Mouse (Mus musculus) heart, adult 18-20 months (tissue): ENCODE results near the gene Olfr686. TPM values are rescaled to one million over a fixed set of nuclear protein-coding genes. Genes with fewer than 3 reads are reported as not detected.

Experiments
- DNase-seq, 2 experiments: peaks; one replicate each; pipeline ENCODE4 v3.0.0; 2021 to 2022; ENCODE audit warnings: mixed read lengths in 1 of 2
- long read RNA-seq, 2 experiments: library from polyadenylated mRNA; stranded (forward); transcript quantifications; one replicate each; pipeline ENCODE4 v2.0.0; 2021
- total RNA-seq, 2 experiments: library from RNA; stranded (reverse); gene quantifications; 2 replicates each; pipeline ENCODE4 v1.2.3; 2021

Gene Olfr686
- not detected for total RNA-seq
- long read RNA-seq, experiment 1, result 0 reads
- long read RNA-seq, experiment 2, result 0 reads

DNA sequence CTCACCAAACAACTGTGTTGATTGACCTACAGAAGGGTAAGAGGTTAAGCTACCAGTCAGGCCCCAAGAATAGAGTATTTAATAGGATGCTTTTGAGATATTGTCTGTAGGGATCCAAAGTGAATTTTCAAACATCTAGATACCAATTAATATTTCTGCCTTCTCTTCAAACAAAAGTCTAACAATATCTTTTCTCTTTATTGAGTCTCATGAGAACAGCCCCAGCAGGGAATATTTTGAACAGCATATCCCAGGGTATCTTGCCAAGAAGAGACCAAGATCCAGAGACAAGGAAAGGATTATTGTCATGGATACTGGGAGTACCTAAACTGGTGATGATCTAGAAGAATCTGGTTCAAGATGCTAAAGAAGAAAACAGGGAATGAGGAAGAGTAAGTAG, at the start of gene Olfr686:
Gene Olfr686, minus strand, starts transcription at position 101 of the 400 bp plus-strand sequence.
- DNase-seq, result no peak

- no peak for DNase-seq
Observed at GRCm38 (mm10) chr7:105256656-105257055, 49.4 kb upstream of the Olfr686 start.

DNA sequence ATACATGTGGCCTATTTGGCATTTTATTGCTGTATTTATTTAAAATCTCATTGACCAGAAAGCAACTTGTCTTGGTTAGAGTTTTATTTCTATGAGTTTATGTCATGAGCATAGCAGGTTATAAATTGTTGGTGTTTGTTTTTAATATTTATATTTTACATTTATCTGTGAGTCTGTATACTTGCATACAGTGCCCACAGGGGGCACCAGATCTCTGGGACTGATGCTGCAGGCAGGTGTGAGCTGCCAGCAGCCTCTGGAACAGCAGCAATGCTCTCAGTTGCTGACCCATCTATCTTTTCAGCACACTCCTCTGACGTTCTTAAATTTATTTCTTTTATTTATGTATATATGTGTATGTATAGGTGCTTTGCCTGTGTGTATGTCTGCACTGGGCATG, 40.9 kb upstream of the Olfr686 start:
- DNase-seq, result no peak

- DNase-seq, result no peak
Observed at GRCm38 (mm10) chr7:105247671-105248070, 40.4 kb upstream of the Olfr686 start.

- DNase-seq, result peak in 1 of 2 experiments; percentile 41
Observed at GRCm38 (mm10) chr7:105229386-105229785, 22.1 kb upstream of the Olfr686 start.

GRCm38 (mm10) chr7:105228138-105228537, 20.9 kb upstream of the Olfr686 start:
- DNase-seq, result peak; percentile 16 to 77

GRCm38 (mm10) chr7:105226703-105227102, 19.4 kb upstream of the Olfr686 start:
- no peak for DNase-seq

DNA sequence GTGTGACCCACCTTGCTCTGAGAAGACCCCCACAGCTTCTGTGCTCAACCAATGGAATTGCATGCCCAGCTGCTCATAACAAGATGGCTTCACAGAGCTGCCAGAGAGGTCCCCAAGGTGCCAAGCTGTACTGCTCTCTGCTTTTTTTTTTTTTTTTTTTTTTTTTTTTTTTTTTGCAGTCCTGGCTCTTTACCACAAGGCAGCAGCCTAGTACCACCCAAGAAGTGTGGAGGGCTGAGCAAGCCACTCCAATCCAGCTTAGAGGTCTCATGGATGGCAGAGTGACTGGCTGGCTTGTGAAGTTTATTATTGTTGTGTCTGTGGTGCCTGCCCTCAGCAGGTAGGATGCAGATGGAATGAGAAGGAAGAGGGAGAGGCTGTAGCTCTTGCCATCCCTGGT, 18.8 kb upstream of the Olfr686 start:
- DNase-seq, result no peak

- no peak for DNase-seq
Observed at GRCm38 (mm10) chr7:105218281-105218680, 11.0 kb upstream of the Olfr686 start.

DNA sequence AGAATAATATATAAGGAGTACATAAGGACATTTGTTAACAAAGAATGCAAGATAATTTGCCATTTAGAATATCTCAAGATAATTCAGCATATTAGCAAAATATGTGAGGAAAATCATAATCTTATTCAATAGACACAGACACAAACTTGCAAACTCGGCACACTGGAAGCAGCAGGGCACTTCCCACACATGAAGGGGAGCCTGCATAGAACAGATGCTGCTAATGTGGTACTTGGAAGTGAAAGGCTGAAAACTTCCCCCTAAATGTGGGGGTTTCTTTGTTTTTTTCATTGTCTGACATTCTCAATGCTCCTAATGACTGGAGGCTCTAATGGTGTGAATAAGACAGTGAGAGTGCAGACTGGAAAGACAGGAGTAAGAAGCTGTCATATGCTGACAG, 7.5 kb upstream of the Olfr686 start:
- DNase-seq, result no peak

- DNase-seq, result no peak
Observed at GRCm38 (mm10) chr7:105185912-105186311, 21.4 kb downstream of the Olfr686 start, which contains the start of gene Olfr685. TSS of gene Olfr685 (minus strand) at chr7:105186012.

- DNase-seq, result peak; percentile 1 to 12
Observed at GRCm38 (mm10) chr7:105170773-105171172, 36.5 kb downstream of the Olfr686 start.

- DNase-seq, result no peak
Observed at GRCm38 (mm10) chr7:105163553-105163952, 43.7 kb downstream of the Olfr686 start, which contains the start of gene Olfr684. TSS of gene Olfr684 (minus strand) at chr7:105163653.

Other genes with a start within 250 kb of the Olfr686 start
- gene Olfr670, start 244.9 kb downstream of the Olfr686 start, total RNA-seq, result not detected
- not detected for gene Olfr671, start 228.4 kb downstream of the Olfr686 start, total RNA-seq
- gene Olfr672, start 205.5 kb downstream of the Olfr686 start, total RNA-seq, result not detected
- gene Olfr675, start 179.0 kb downstream of the Olfr686 start, total RNA-seq, result not detected
- gene Olfr676, start 174.8 kb downstream of the Olfr686 start, total RNA-seq, result not detected
- not detected for gene Olfr677, start 156.1 kb downstream of the Olfr686 start, total RNA-seq
- not detected for gene Olfr678, start 143.0 kb downstream of the Olfr686 start, total RNA-seq
- not detected for gene Olfr679, start 126.3 kb downstream of the Olfr686 start, total RNA-seq
- gene Olfr680-ps1, start 114.7 kb downstream of the Olfr686 start, total RNA-seq, result not detected
- not detected for gene Olfr681, start 90.6 kb downstream of the Olfr686 start, total RNA-seq
- gene Olfr683, start 60.5 kb downstream of the Olfr686 start, total RNA-seq, result not detected
- gene Olfr684, start 43.8 kb downstream of the Olfr686 start, total RNA-seq, result not detected
- not detected for gene Olfr685, start 21.5 kb downstream of the Olfr686 start, total RNA-seq
- not detected for gene Olfr688, start 80.6 kb upstream of the Olfr686 start, total RNA-seq
- not detected for gene Olfr689, start 103.7 kb upstream of the Olfr686 start, total RNA-seq
- not detected for gene Olfr690, start 126.6 kb upstream of the Olfr686 start, total RNA-seq
- not detected for gene Olfr691, start 134.8 kb upstream of the Olfr686 start, total RNA-seq
- gene Olfr692, start 160.7 kb upstream of the Olfr686 start, total RNA-seq, result not detected
- not detected for gene Gm5901, start 167.6 kb upstream of the Olfr686 start, total RNA-seq
- gene Fam160a2, start 192.6 kb upstream of the Olfr686 start, total RNA-seq, result 10 to 100 TPM; 15.5 to 16.1 TPM
- gene Cnga4, start 197.1 kb upstream of the Olfr686 start, total RNA-seq, result not detected
- gene Cckbr, start 218.2 kb upstream of the Olfr686 start, total RNA-seq, result not detected